Mouse (Mus musculus) urinary bladder, adult 18-20 months (tissue): ENCODE data around the gene Mul1.
A peak's percentile ranks its signal among the peaks of the same experiment; 100 is the strongest.
"Not testable (repeated sequence)": the region's sequence is repeated elsewhere in the genome, so short reads cannot be mapped to it uniquely, and the experiment has no call there.

ENCODE experiments used
- DNase-seq, 2 experiments: peaks; one replicate each; pipeline ENCODE4 v3.0.0; 2022; ENCODE audit warnings: low spot score in 2 of 2, mixed read lengths in 2 of 2

The Mul1 gene

GRCm38 (mm10) chr4:138434347-138435316 is at the start of gene Mul1:
Gene Mul1, plus strand, starts transcription at chr4:138434671.
- peak; percentile 93 to 94 for DNase-seq

- DNase-seq: no peak
Observed at GRCm38 (mm10) chr4:138393703-138394102, 40.8 kb upstream of the Mul1 start.

- no peak for DNase-seq
Observed at GRCm38 (mm10) chr4:138395087-138395970, 39.1 kb upstream of the Mul1 start.

- peak in 1 of 2 experiments; percentile 19 for DNase-seq
Observed at GRCm38 (mm10) chr4:138395971-138396645, 38.4 kb upstream of the Mul1 start, which contains the start of gene Fam43b. Gene Fam43b, minus strand, starts transcription at chr4:138396528.

GRCm38 (mm10) chr4:138396711-138397110 is 37.8 kb upstream of the Mul1 start:
- DNase-seq: no peak

GRCm38 (mm10) chr4:138404806-138405205 is 29.7 kb upstream of the Mul1 start:
- DNase-seq: peak in 1 of 2 experiments; percentile 38

GRCm38 (mm10) chr4:138407479-138408194 is 26.8 kb upstream of the Mul1 start:
- DNase-seq: peak in 1 of 2 experiments; percentile 15

GRCm38 (mm10) chr4:138411011-138411410 is 23.5 kb upstream of the Mul1 start:
- DNase-seq: no peak

GRCm38 (mm10) chr4:138411504-138412121 is 22.9 kb upstream of the Mul1 start:
- no peak for DNase-seq

GRCm38 (mm10) chr4:138414725-138415124 is 19.7 kb upstream of the Mul1 start:
- DNase-seq: no peak

GRCm38 (mm10) chr4:138415991-138416390 is 18.5 kb upstream of the Mul1 start:
- no peak for DNase-seq

- no peak for DNase-seq
Observed at GRCm38 (mm10) chr4:138416414-138416813, 18.1 kb upstream of the Mul1 start.

- DNase-seq: no peak
Observed at GRCm38 (mm10) chr4:138417882-138418281, 16.6 kb upstream of the Mul1 start.

GRCm38 (mm10) chr4:138418340-138418957 is 16.0 kb upstream of the Mul1 start:
- no peak for DNase-seq

GRCm38 (mm10) chr4:138425028-138425427 is 9.4 kb upstream of the Mul1 start:
- DNase-seq: no peak

GRCm38 (mm10) chr4:138425604-138426003 is 8.9 kb upstream of the Mul1 start:
- DNase-seq: not testable (repeated sequence)

- peak; percentile 67 to 79 for DNase-seq
Observed at GRCm38 (mm10) chr4:138426778-138427705, 7.4 kb upstream of the Mul1 start.

GRCm38 (mm10) chr4:138429778-138430177 is 4.7 kb upstream of the Mul1 start:
- no peak for DNase-seq

GRCm38 (mm10) chr4:138431340-138431739 is 3.1 kb upstream of the Mul1 start:
- DNase-seq: no peak
